Mouse (Mus musculus) embryonic facial prominence, embryonic 12.5 days (tissue): Measurements from ENCODE around the gene Wdr62. TPM values are rescaled to one million over a fixed set of nuclear protein-coding genes. Genes with fewer than 3 reads are reported as not detected.

Source experiments
- ATAC-seq: fragments of 200-750 bp; cut with Nextera tagmentation; 2 replicates; pipeline ENCODE4 v1.8.0; 2017; ENCODE audit not compliant: insufficient number of reproducible peaks, insufficient read depth, low FRiP score, low TSS enrichment
- H3K27ac ChIP-seq: fragments of 300-500 bp; sonication (generic); 2 replicates; pipeline ENCODE4 v1.5.1; 2016; ENCODE audit warnings: mild to moderate bottlenecking
- H3K27me3 ChIP-seq: fragments of 300-500 bp; sonication (generic); 2 replicates; pipeline ENCODE4 v1.6.1; 2016; ENCODE audit warnings: mild to moderate bottlenecking, moderate library complexity
- H3K36me3 ChIP-seq: fragments of 300-500 bp; sonication (generic); 2 replicates; pipeline ENCODE4 v1.6.1; 2016; ENCODE audit warnings: mild to moderate bottlenecking
- H3K4me1 ChIP-seq: fragments of 300-500 bp; sonication (generic); 2 replicates; pipeline ENCODE4 v1.6.1; 2016
- H3K4me2 ChIP-seq: fragments of 300-500 bp; sonication (generic); replicated peaks from 2 replicates; pipeline ENCODE4 v1.6.1; 2016; ENCODE audit warnings: mild to moderate bottlenecking, moderate library complexity
- H3K4me3 ChIP-seq: fragments of 300-500 bp; sonication (generic); 2 replicates; pipeline ENCODE4 v1.5.1; 2016; ENCODE audit warnings: mild to moderate bottlenecking
- H3K9ac ChIP-seq: fragments of 300-500 bp; sonication (generic); 2 replicates; pipeline ENCODE4 v1.6.1; 2016; ENCODE audit warnings: mild to moderate bottlenecking, moderate library complexity
- H3K9me3 ChIP-seq: fragments of 300-500 bp; sonication (generic); 2 replicates; pipeline ENCODE4 v1.6.1; 2016; ENCODE audit warnings: mild to moderate bottlenecking, moderate library complexity
- WGBS: fragments of 180-500 bp; shearing (Covaris S2); methylation state at CpG from one replicate; pipeline ENCODE4 v1.1.7; 2016; 5-methylcytosine and 5-hydroxymethylcytosine counted together
- polyA plus RNA-seq: library from polyadenylated mRNA; unstranded; fragments of >200 nt; fragmentation: Nextera tagmentation; extraction: Ambion mirVana; gene quantifications from 2 replicates; pipeline ENCODE4 v1.2.1, GENCODE M21; 2016

The Wdr62 gene
- polyA plus RNA-seq, 1 experiment from 2014 or later, result 9.9 TPM

DNA sequence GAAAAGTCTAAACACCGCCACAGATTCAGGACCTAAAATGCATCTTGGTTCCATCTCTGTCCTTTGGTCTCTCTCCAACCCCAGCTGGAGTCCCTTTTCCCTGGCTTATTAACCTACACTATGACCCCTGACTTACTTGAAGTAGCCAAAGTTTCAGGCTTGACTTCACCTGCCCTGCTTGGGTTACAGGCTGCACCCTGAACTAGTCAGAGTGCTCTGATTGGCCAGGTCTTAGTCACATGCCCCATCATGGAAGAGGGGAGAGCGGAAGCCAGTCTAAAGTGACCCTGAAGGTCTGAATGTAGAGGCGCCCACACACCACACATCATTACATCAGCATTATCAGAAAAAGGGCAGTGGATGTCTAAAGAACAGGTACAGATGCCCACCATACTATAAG, 37.9 kb upstream of the Wdr62 start:
- H3K27ac ChIP-seq, result no peak overlapping the region
- no peak for ATAC-seq
- H3K36me3 ChIP-seq, result peaks cover 10% of the 10 kb centered on the region; the same call in 1 of the 2 replicates
- no peaks in the 10 kb centered on the region for H3K9me3 ChIP-seq
- H3K4me1 ChIP-seq, result peaks cover 27% of the 10 kb centered on the region
- no peak overlapping the region for H3K4me2 ChIP-seq
- H3K9ac ChIP-seq, result no peak overlapping the region
- 84% methylated on average over 3 of the region's 3 CpGs for WGBS
- no peaks in the 10 kb centered on the region for H3K27me3 ChIP-seq
- H3K4me3 ChIP-seq, result no peak overlapping the region

DNA sequence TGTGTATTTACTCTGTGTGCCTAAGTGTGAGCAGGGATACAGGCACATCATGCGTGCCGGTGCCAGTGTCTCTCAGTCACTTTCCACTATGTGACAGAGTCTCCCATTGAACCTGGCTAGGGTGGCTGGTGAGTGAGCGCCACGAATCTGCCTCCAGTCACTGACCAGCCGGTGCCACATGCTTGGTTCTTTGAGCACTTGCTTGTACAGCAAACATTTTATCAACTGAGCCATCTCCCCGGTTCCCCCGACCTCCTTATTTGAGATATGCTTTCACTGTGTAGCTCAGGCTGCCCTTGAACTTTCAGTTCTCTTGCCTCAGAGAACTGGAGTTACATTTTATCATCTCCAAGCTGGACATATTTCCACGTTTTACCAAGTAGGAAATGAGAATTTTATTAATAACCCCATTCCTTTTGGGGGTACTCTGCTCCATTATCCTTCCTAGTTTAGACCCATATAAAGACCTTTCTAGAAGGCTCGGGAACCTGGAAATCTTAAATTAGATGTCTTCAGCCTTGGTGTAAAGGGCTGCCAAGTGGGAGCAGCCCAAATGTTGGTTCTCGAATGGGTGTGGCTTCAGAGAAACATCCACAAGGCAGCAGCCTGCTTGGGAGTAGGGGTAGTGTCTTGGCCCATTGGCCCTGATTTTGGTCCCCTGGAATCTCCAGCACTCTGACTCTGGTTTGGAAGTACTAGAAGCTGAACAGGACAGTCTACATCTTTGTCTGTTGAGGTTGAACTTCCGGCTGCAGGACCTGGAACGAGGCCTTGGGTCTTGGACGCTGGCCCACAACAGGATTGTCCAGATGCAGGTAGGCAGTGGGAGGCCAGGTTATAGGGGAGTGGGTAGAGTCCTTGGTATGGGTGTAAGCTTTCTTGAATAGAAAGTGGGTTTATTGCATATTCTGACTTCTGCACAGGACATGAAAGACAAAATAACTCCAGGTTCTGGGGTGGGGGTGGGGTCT, 35.6 kb upstream of the Wdr62 start:
- WGBS, result 70% methylated on average over 13 of the region's 13 CpGs
- H3K4me1 ChIP-seq, result peaks cover 21% of the 10 kb centered on the region
- peaks cover 24% of the 10 kb centered on the region for H3K36me3 ChIP-seq
- no peaks in the 10 kb centered on the region for H3K27me3 ChIP-seq
- no peak for ATAC-seq
- no peaks in the 10 kb centered on the region for H3K9me3 ChIP-seq
- peak overlapping the region; percentile 71 for H3K4me2 ChIP-seq
- no peak overlapping the region; the same call in 1 of the 2 replicates for H3K9ac ChIP-seq
- H3K4me3 ChIP-seq, result peak overlapping the region; percentile 52
- H3K27ac ChIP-seq, result 0 out of 2 replicates have a peak overlapping the region, but pooled peaks have one; percentile 81

DNA sequence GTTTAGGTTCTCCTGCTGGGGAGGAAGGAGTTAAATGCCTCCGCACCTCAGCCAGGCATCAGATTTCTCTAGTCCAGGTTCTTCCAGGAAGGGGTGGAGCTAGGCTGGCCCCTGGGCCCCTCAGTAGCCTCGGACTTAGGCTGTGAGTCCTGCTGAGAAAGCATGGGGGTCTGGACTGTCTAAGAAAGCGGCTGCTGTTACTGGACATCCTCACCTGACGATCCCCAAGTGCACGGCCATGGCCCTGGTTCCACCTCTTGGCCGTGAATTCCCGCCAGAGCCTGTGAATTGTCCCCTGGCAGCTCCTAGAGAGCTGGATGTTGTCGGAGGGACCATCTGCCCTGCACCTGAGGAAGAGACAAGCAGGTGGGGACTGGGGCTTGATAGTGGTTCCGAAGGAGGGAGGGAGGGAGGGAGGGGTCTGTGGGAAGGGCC, 34.5 kb upstream of the Wdr62 start, which contains the start of gene Syne4:
Gene Syne4, plus strand, starts transcription at position 87 of the 435 bp plus-strand sequence.
- no peaks in the 10 kb centered on the region for H3K27me3 ChIP-seq
- under 1% methylated on average over 9 of the region's 9 CpGs for WGBS
- H3K9me3 ChIP-seq, result no peaks in the 10 kb centered on the region
- H3K9ac ChIP-seq, result peak within 1 kb of the TSS; percentile 62
- ATAC-seq, result peak; percentile 73; the same call in 1 of the 2 replicates
- H3K4me3 ChIP-seq, result peak within 1 kb of the TSS; percentile 52
- H3K27ac ChIP-seq, result peak within 1 kb of the TSS; percentile 81
- peaks cover 19% of the 10 kb centered on the region for H3K4me1 ChIP-seq
- peaks cover 27% of the 10 kb centered on the region for H3K36me3 ChIP-seq
- H3K4me2 ChIP-seq, result peak within 1 kb of the TSS; percentile 71

DNA sequence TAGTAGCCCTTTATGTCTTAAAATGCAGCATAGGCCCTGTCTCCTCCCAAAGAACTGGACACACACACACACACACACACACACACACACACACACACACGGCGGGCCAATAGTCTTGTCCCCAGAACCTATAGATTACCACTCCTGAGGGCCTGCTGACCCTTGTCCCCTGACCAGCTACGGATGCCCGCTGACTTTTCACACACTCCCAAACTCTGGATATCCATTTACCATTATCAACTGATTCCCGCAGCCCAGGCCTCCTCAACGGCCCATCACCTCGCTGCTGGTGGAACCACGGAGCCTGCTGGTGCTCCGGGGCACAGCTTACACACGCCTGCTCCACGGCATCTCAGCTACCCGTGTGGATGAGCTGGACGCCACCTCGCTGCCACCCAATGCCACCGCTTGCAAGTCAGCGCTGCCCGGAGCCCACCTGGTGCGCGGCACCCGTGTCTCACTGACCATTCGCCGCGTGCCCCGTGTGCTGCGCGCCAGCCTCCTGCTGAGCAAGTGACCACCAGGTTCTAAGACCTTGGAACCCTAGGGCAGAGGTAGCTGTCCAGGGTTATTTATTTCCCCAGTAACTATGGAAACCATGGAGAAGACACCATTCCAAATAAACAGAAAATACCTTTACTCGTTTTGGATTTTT, 33.6 kb upstream of the Wdr62 start:
- H3K27ac ChIP-seq, result no peak overlapping the region
- no peak overlapping the region for H3K9ac ChIP-seq
- no peaks in the 10 kb centered on the region for H3K27me3 ChIP-seq
- peaks cover 24% of the 10 kb centered on the region; the same call in 1 of the 2 replicates for H3K36me3 ChIP-seq
- H3K4me2 ChIP-seq, result 0 out of 2 replicates have a peak overlapping the region, but pooled peaks have one; percentile 14
- H3K4me1 ChIP-seq, result peaks cover 25% of the 10 kb centered on the region
- no peak overlapping the region for H3K4me3 ChIP-seq
- ATAC-seq, result no peak
- H3K9me3 ChIP-seq, result no peaks in the 10 kb centered on the region
- WGBS, result 43% methylated on average over 27 of the region's 27 CpGs

DNA sequence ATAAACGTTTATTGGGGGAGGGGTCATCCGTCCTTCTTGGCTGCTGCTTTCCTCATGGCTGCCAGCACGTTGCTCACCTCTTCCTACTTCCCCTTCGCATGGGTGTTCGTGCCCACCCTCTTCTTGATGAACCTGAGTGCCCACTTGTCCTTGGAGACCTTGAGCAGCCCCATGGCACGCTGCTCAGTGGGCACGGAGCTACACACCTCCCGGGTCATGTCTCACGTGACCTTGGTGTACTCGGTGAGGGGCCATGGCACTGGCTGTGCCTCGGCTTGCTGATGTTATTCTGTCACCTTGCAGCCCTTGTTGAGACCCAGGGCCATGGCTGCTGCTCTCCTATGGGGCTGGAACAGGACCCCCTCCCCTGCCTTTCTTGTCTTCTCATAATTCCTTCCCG, 29.9 kb upstream of the Wdr62 start:
- Histone ChIP-seq H3K9me3 (no peaks in the 10 kb centered on the region), H3K9ac (no peak overlapping the region), H3K4me2 (no peak overlapping the region), H3K4me3 (no peak overlapping the region), H3K27me3 (no peaks in the 10 kb centered on the region), H3K27ac (no peak overlapping the region), H3K36me3 (peaks cover 36% of the 10 kb centered on the region), H3K4me1 (peaks cover 22% of the 10 kb centered on the region)
- ATAC-seq, result no peak
- WGBS, result 88% methylated on average over 12 of the region's 12 CpGs

DNA sequence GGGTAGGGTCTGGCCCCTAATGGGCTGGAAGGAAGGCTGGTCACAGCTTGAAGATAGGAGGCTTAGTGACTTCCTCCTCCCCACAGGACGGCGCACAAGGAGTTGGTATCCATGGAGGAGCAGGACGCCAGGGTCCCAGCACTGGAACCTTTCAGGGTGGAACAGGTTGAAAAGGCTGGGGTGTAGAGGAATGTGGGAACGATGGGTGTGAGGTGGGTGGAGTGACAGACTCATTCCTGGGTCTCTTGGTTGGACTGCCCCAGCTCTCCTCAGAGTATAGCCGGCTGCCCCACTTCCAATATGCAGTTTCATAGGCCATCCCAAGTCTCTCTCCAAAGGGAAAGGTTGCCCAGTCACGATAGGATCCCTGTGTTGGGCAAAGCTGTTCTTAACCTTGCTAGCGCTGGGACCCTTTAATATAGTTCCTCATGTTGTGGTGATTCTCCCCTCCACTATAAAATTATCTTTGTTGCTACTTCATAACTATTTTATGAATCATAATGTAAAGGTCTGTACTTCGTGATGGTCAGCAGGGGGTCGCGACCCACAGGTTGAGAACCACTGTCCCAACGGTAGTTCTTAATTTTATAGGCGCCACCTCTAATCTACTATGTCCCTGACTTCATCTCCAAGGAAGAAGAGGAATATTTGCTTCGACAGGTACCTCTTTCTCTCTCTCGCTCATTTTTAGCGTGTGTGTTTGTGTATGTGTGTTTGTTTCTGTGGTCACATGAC, 29.3 kb upstream of the Wdr62 start:
- Histone ChIP-seq H3K4me2 (peak overlapping the region; percentile 87), H3K9ac (peak overlapping the region; percentile 77), H3K4me3 (peak overlapping the region; percentile 71), H3K9me3 (no peaks in the 10 kb centered on the region), H3K27me3 (no peaks in the 10 kb centered on the region), H3K27ac (no peak overlapping the region), H3K36me3 (peaks cover 37% of the 10 kb centered on the region), H3K4me1 (peaks cover 17% of the 10 kb centered on the region)
- ATAC-seq, result no peak
- WGBS, result 60% methylated on average over 15 of the region's 15 CpGs

DNA sequence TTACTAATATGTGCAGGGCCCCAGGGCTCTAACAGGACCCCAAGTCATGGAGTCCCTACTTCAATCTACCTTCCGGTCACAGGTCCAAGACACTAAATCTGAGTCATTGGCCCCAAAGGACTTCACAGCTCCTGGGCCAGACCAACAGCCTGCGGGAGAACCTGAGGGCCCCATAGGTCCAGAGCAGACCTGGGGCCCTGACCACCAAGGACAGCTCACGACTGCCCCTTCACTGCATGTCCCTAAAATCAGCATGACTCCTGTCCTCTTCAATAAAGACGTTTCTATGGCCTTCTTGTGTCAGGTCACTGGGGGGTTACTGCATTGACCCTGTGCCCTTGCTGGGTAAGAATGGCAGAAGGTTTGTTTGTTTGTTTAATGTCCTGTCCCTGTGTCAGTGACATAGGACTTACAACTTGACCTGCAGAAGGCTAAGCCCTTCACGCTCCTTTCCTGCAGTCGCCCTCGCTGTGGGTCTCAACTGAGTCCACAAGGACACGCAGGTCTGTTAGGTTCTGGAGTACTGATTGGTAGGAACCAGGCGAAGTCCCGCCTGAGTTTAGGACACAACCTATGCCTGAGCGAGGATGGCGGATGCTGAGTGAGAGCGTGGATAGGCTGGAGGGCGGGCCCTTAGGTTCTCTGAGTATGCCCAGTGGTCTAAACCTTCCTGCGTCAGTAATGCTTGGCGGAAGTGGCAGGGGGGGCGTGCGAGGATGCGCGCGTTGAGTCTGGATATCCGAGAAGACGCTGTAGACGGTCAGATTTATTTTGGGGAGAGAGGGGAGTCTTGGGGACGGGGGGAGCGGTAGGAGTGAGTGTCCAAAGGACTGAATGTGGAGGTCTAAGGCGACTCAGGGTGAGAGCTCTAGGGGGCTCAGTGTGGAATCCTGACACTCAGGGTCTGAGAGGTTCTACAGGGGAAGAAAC, 28.1 kb upstream of the Wdr62 start, which contains the start of gene Alkbh6:
Gene Alkbh6, plus strand, starts transcription at position 642 of the 930 bp plus-strand sequence.
- Histone ChIP-seq H3K36me3 (peaks cover 45% of the 10 kb centered on the region), H3K4me2 (peak within 1 kb of the TSS; percentile 87), H3K27ac (peak within 1 kb of the TSS; percentile 58), H3K9ac (peak within 1 kb of the TSS; percentile 77), H3K4me3 (peak within 1 kb of the TSS; percentile 71), H3K27me3 (no peaks in the 10 kb centered on the region), H3K9me3 (no peaks in the 10 kb centered on the region), H3K4me1 (peaks cover 12% of the 10 kb centered on the region)
- WGBS, result 3% methylated on average over 27 of the region's 27 CpGs
- peak; percentile 100 for ATAC-seq

DNA sequence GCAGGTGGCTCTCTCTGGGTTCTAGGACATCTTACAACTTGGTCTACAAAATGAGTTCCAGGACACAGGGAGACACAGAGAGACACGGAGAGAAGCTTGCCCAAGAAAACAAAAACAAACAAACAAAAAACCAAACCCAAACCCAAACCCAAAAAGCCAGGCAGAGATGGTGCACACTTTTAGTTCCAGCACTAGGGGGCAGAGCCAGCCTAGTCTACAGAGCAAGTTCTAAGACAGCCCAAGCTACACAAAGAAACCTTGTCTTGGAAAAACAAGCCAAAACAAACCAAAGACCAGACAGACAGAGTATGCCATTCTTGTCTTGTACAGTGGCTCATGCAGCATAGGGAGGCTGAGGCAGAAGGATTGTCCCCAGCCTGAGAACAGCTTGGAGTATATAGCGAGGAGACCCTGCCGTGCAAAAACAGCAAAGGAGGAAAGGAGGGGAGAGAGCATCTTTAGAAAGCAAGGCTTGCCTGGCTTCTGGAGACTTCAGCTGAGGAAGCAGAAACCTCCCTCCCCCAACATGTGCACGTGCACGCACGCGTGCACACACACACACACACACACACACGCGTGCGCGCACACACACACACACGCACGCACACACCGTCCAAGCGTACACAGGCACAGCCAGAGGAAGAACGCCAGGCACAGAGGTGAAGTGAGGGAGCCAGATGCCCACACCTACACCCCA, 26.0 kb upstream of the Wdr62 start:
- ATAC-seq, result no peak
- no peak overlapping the region for H3K9ac ChIP-seq
- 90% methylated on average over 16 of the region's 16 CpGs for WGBS
- no peaks in the 10 kb centered on the region for H3K9me3 ChIP-seq
- H3K27ac ChIP-seq, result peak overlapping the region; percentile 46; the same call in 1 of the 2 replicates
- no peak overlapping the region for H3K4me3 ChIP-seq
- H3K27me3 ChIP-seq, result no peaks in the 10 kb centered on the region
- peaks cover 12% of the 10 kb centered on the region for H3K4me1 ChIP-seq
- H3K36me3 ChIP-seq, result peaks cover 54% of the 10 kb centered on the region
- H3K4me2 ChIP-seq, result no peak overlapping the region

DNA sequence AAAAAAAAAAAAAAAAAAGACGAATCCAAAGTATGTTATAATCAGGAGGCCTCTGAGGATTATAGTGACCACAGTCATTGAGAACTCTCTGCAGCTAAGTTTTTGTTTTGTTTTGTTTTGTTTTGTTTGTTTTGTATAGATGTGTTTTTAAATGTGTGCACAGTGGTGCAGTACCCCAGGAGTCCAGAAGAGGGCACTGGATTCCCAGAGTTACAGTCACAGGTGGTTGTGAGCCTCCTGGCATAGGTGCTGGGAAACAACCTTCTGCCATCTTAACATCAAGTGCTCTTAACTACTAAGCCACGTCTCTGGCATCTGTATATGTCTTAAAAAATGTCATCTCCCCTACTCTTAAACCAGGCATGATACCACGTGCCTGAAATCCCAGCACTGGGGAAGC, 20.7 kb upstream of the Wdr62 start:
- no peak for ATAC-seq
- H3K4me2 ChIP-seq, result no peak overlapping the region
- 51% methylated on average over 3 of the region's 3 CpGs for WGBS

DNA sequence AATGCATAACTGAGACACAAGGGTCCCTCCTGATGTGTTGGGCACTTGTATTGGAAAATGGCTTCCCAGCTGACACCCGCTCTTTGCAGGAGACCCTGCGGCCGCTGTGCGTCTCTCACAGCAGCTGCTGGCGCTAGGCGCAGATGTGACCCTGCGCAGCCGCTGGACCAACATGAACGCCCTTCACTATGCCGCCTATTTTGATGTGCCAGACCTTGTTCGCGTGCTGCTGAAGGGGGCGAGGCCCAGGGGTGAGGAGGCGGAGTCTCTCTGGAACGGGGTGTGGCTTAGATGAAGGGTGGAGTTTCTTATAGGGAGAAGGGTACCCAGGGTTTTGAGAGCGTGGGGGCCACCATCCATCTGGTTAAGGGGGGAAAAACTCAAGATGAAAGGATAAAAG, 17.0 kb upstream of the Wdr62 start:
- ATAC-seq, result no peak
- no peak overlapping the region for H3K27ac ChIP-seq
- no peaks in the 10 kb centered on the region for H3K27me3 ChIP-seq
- H3K9me3 ChIP-seq, result no peaks in the 10 kb centered on the region
- peaks cover 78% of the 10 kb centered on the region for H3K36me3 ChIP-seq
- H3K4me3 ChIP-seq, result no peak overlapping the region
- WGBS, result 83% methylated on average over 16 of the region's 16 CpGs
- no peak overlapping the region for H3K9ac ChIP-seq
- peaks cover 7% of the 10 kb centered on the region for H3K4me1 ChIP-seq
- H3K4me2 ChIP-seq, result no peak overlapping the region

More for the DNA sequence above, 20.7 kb upstream of the Wdr62 start:
- H3K27ac ChIP-seq, result no peak overlapping the region
- H3K27me3 ChIP-seq, result no peaks in the 10 kb centered on the region
- no peaks in the 10 kb centered on the region for H3K4me1 ChIP-seq
- H3K9ac ChIP-seq, result no peak overlapping the region
- H3K4me3 ChIP-seq, result no peak overlapping the region
- peaks cover 86% of the 10 kb centered on the region for H3K36me3 ChIP-seq
- H3K9me3 ChIP-seq, result no peaks in the 10 kb centered on the region
